Comparison of ENCODE assay signal across 10 mouse cellular contexts in genomic region chr7:91267764-91268163, GRCm38 (mm10).
DNase-seq lines count a peak whose midpoint lies in the region; ATAC-seq lines count a peak whose summit lies in the region.
"Had no signal": no experiment of that assay in that cellular context is flagged by ENCODE, and none has a peak within 500 bp of the region (broad histone marks: within the 10 kb centered on the region; RNA-seq: fewer than 3 reads in every experiment).

No protein-coding gene starts in this region.

- H3K9ac ChIP-seq in hindbrain, embryonic 14.5 days = no peak overlapping the region
- H3K9ac ChIP-seq in hindbrain, embryonic 12.5 days = no peak overlapping the region
- no peak overlapping the region for H3K9ac ChIP-seq in embryonic facial prominence, embryonic 14.5 days (ENCODE audit: low read depth, low read length)
- H3K9ac ChIP-seq: limb, embryonic 12.5 days had no signal

- no peaks in the 10 kb centered on the region for H3K36me3 ChIP-seq in hindbrain, embryonic 14.5 days (replicated peaks; ENCODE audit: control insufficient read depth, insufficient read depth)
- no peaks in the 10 kb centered on the region for H3K36me3 ChIP-seq in hindbrain, embryonic 12.5 days
- no peaks in the 10 kb centered on the region for H3K36me3 ChIP-seq in embryonic facial prominence, embryonic 14.5 days (ENCODE audit: control insufficient read depth, insufficient read depth, low read length)
- H3K36me3 ChIP-seq: limb, embryonic 12.5 days had no signal

- no peaks in the 10 kb centered on the region for H3K27me3 ChIP-seq in hindbrain, embryonic 14.5 days (ENCODE audit: control insufficient read depth, insufficient read depth, low read length)
- no peaks in the 10 kb centered on the region for H3K27me3 ChIP-seq in hindbrain, embryonic 12.5 days
- peaks cover 8% of the 10 kb centered on the region; the same call in 1 of the 2 replicates for H3K27me3 ChIP-seq in embryonic facial prominence, embryonic 14.5 days (replicated peaks; ENCODE audit: control insufficient read depth, insufficient read depth, low read length)

- H3K4me1 ChIP-seq in hindbrain, embryonic 14.5 days (replicated peaks; ENCODE audit: control insufficient read depth, insufficient read depth, low read length) = no peaks in the 10 kb centered on the region
- H3K4me1 ChIP-seq in hindbrain, embryonic 12.5 days = peaks cover 6% of the 10 kb centered on the region
- H3K4me1 ChIP-seq in embryonic facial prominence, embryonic 14.5 days (ENCODE audit: control insufficient read depth, insufficient read depth, low read length) = peaks cover 2% of the 10 kb centered on the region; the same call in 1 of the 2 replicates

- no peak overlapping the region for H3K27ac ChIP-seq in hindbrain, embryonic 14.5 days
- H3K27ac ChIP-seq in hindbrain, embryonic 12.5 days = no peak overlapping the region
- H3K27ac ChIP-seq in embryonic facial prominence, embryonic 14.5 days (replicated peaks; ENCODE audit: low read depth, low read length) = no peak overlapping the region
- H3K27ac ChIP-seq: limb, embryonic 12.5 days had no signal

- no peak for ATAC-seq in hindbrain, embryonic 14.5 days (ENCODE audit: low FRiP score)
- ATAC-seq in hindbrain, embryonic 12.5 days (ENCODE audit: low FRiP score) = no peak
- no peak for ATAC-seq in embryonic facial prominence, embryonic 14.5 days (ENCODE audit: low read depth)

- no peaks in the 10 kb centered on the region for H3K9me3 ChIP-seq in hindbrain, embryonic 14.5 days (ENCODE audit: control insufficient read depth, low read length)
- no peaks in the 10 kb centered on the region for H3K9me3 ChIP-seq in hindbrain, embryonic 12.5 days (replicated peaks)
- H3K9me3 ChIP-seq in embryonic facial prominence, embryonic 14.5 days (ENCODE audit: control insufficient read depth, low read length) = no peaks in the 10 kb centered on the region
- H3K9me3 ChIP-seq: limb, embryonic 12.5 days had no signal

- intact Hi-C loops in left cerebral cortex, postnatal 10 days (cut with DNase I) = loop anchor here (10.0 kb wide), 1 partner anchor 167 kb away; no protein-coding TSS in a partner anchor

- DNase-seq in hindbrain, embryonic 14.5 days (ENCODE audit: low spot score) = peak; percentile 38
- DNase-seq in urinary bladder, postnatal 36 days (ENCODE audit: low spot score in 2 of 2) = peak; percentile 1 to 11
- DNase-seq in urinary bladder, adult 2 months (ENCODE audit: low spot score) = no peak
- DNase-seq in embryonic facial prominence, embryonic 14.5 days (ENCODE audit: low spot score) = peak; percentile 68
- DNase-seq in testis, postnatal 14 days (ENCODE audit: low spot score) = peak; percentile 12
- DNase-seq in left cerebral cortex, postnatal 10 days (ENCODE audit: extremely low spot score in 1 of 2, low spot score in 2 of 2) = no peak
- DNase-seq in cerebellum, adult 9-11 months = no peak

- H3K4me2 ChIP-seq in hindbrain, embryonic 14.5 days (replicated peaks) = no peak overlapping the region
- no peak overlapping the region for H3K4me2 ChIP-seq in hindbrain, embryonic 12.5 days (replicated peaks)
- no peak overlapping the region for H3K4me2 ChIP-seq in embryonic facial prominence, embryonic 14.5 days (ENCODE audit: low read depth, low read length)
- H3K4me2 ChIP-seq: heart, embryonic 11.5 days; limb, embryonic 12.5 days had no signal

- no peak overlapping the region for H3K4me3 ChIP-seq in hindbrain, embryonic 14.5 days (replicated peaks; ENCODE audit: low read length)
- no peak overlapping the region for H3K4me3 ChIP-seq in hindbrain, embryonic 12.5 days
- H3K4me3 ChIP-seq in embryonic facial prominence, embryonic 14.5 days (ENCODE audit: low read depth, low read length) = no peak overlapping the region
- H3K4me3 ChIP-seq: limb, embryonic 12.5 days had no signal

- 40% methylated on average over 1 of the region's 1 CpGs for WGBS in hindbrain, embryonic 14.5 days
- WGBS in hindbrain, embryonic 12.5 days = 35% methylated on average over 1 of the region's 1 CpGs
- WGBS in embryonic facial prominence, embryonic 14.5 days = 28% methylated on average over 1 of the region's 1 CpGs

Comparison
In these comparisons a context has a peak if more than half of its experiments do, and no peak if none do; other contexts are left out.
1. DNase-seq: peak in hindbrain, embryonic 14.5 days (single experiment), urinary bladder, postnatal 36 days (2 of 2), embryonic facial prominence, embryonic 14.5 days (single experiment) and testis, postnatal 14 days (single experiment); none in urinary bladder, adult 2 months (single experiment), left cerebral cortex, postnatal 10 days (0 of 2) and cerebellum, adult 9-11 months (single experiment).